Mouse (Mus musculus): ENCODE results near the gene Rbp4. TPM values are rescaled to one million over a fixed set of nuclear protein-coding genes. Genes with fewer than 3 reads are reported as not detected.

Rbp4 gene
- polyA plus RNA-seq (2012; rRNA removed), result 8.1 and 10.7 TPM in 2 replicates

DNA sequence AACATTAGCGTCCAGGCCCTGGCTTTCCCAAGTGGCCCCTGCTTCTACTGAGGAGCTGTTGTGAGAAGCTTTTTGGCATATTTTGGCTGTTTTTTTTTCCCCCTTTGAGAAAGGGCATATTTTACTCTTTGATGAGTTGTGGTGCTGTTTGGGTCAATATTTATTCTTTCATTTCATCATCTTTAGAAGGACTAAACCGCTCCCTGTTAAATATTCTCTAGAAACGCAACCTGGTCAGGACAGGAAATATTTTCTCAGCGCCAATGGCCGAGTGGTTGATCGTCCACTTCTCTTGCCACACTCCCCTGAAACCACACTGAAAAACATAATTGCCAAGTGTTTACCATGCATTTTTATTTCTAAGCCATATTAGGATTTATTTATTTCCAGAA lies at the start of gene Rbp4:
Gene Rbp4, minus strand, starts transcription at position 63 of the 392 bp plus-strand sequence.

DNA sequence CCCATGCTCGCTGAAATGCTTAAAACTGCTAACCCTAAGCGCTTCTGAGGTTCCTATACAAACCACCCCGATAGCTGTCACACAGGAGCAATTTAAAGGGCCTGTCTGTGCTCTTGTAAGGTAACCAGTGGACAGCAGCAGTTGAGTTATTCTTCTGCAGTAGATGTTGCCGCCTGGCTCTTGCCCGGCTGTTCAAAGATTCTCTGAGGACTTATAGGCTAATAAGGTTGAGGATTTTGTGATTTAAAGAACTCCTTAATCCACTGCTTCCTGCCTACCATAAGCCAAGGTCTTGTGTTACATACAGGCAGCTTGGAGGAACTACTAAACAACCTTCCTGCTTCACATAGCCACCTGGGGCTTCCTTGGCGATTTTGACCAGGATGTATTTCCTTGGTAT lies 7.4 kb upstream of the Rbp4 start, which contains the start of gene Pde6c:
Gene Pde6c, plus strand, starts transcription at position 301 of the 400 bp plus-strand sequence.

DNA sequence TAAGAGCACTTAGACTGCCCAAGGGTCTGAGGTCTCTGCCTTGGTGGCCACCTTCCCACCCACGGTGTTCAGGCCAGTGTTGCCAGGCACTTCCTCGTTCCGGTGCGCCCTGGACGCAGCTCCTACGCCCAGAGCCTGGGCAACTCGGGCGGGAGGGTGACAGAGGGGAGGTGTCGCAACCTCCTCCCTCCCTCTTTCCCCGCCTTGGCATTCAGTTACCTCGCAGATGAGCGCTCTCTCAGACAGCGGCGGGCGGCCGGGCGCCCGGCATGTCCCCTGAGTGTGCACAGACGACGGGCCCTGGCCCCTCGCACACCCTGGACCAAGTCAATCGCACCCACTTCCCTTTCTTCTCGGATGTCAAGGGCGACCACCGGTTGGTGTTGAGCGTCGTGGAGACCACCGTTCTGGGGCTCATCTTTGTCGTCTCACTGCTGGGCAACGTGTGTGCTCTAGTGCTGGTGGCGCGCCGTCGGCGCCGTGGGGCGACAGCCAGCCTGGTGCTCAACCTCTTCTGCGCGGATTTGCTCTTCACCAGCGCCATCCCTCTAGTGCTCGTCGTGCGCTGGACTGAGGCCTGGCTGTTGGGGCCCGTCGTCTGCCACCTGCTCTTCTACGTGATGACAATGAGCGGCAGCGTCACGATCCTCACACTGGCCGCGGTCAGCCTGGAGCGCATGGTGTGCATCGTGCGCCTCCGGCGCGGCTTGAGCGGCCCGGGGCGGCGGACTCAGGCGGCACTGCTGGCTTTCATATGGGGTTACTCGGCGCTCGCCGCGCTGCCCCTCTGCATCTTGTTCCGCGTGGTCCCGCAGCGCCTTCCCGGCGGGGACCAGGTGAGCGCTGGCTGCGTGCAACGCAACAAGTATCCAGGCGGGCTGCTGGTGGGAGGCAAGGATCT lies 28.0 kb downstream of the Rbp4 start, which contains the start of gene Ffar4:
Gene Ffar4, plus strand, starts transcription at position 214 of the 901 bp plus-strand sequence.

Other genes starting within 250 kb of the Rbp4 start
- gene Myof, start 81.7 kb downstream of the Rbp4 start, polyA plus RNA-seq (2012; rRNA removed), result 7.1 TPM in 2 replicates
- 0.61 and 0.84 TPM in 2 replicates for gene Cep55, start 70.3 kb downstream of the Rbp4 start, polyA plus RNA-seq (2012; rRNA removed)
- 2.4 and 5.5 TPM in 2 replicates for gene Ffar4, start 28.2 kb downstream of the Rbp4 start, polyA plus RNA-seq (2012; rRNA removed)
- gene Pde6c, start 7.5 kb upstream of the Rbp4 start, polyA plus RNA-seq (2012; rRNA removed), result not detected in 2 replicates
- gene Fra10ac1, start 98.9 kb upstream of the Rbp4 start, polyA plus RNA-seq (2012; rRNA removed), result 0.33 and 1.0 TPM in 2 replicates
- gene Lgi1, start 139.3 kb upstream of the Rbp4 start, polyA plus RNA-seq (2012; rRNA removed), result 0.03 and 0.09 TPM in 2 replicates